Mouse (Mus musculus): ENCODE measurements around the gene Emd. TPM values are rescaled to one million over a fixed set of nuclear protein-coding genes. Genes with fewer than 3 reads are reported as not detected.

The Emd gene
- total RNA-seq, 2 experiments from 2014 or later = 17.5 to 18.4 TPM

DNA sequence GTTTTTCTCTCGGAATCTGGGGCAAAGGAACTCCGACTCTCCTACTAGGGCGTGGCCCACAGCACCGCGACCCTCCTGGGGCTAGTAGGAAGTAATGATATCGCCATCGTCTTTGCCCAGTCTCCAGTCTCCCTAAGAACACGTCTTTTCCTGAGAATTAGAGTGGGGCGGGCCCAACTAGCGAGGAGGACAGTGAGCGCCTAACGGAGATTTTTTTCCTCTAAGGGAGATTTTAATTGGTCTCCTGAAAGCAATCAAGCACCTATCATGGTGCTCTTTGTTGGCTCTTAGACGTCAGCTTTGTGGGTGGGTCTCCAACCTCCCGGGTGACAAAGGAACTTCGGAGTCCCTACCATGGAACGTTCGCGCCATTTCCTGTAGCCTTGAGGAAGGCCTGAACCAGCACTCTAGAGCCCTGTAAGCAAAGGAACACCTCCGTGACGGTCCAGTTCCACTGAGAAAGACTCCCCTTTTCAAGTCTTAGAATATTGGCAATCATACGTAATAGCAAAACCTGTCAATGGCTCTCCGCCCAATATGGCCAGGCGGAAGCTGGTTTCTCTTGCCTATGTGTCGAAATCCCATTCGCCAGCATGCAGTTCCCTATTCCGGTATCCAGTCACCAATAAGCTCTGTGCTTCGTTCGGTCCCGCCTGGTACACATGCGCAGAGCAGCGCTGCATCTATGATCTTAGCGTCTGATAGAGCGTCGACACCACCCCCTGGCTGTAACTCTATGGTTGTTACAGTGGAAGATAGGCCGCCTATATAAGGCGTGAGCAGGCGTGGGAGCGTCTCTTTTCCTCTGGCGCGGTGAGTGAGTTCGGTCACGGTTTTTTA, 15.8 kb downstream of the Emd start, which contains the start of gene Rpl10:
TSS of gene Rpl10 (plus strand) at position 751 of the 840 bp plus-strand sequence.
- intact Hi-C loops (cut with DNase I; ENCODE audit: low total_unique reads) = no loop called here
- DNase-seq = peak; percentile 89

DNA sequence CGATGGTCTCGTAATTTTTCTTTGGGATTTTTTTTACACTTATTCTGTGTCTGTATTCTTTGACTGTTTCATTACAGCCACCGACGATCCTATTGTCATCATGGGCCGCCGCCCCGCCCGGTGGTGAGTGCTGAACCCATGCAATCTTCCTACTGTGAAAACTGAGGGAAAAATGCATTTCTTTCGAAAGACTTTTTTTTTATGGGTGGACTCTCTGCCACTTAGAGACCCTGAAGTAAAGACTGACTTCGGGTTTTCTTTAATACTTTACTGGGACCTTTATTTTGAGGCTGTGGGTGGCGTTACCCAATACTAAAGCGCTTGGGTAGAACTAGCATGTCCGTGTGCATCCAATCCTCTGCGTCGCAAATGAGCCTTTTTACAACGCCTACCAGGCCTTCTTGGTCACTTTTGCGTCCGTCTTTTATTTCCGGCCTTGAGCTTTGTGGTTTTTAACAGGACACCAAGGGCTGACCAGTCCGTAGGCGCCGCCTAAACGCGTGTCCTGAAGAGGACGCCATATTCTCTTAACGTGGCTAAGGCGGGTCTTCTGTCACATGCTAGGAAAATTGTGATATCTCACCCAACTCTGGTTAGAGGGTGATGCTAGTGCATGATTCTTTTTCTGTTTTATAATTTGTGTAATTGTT, 16.5 kb downstream of the Emd start:
- DNase-seq = no peak
- intact Hi-C loops (cut with DNase I; ENCODE audit: low total_unique reads) = no loop called here

DNA sequence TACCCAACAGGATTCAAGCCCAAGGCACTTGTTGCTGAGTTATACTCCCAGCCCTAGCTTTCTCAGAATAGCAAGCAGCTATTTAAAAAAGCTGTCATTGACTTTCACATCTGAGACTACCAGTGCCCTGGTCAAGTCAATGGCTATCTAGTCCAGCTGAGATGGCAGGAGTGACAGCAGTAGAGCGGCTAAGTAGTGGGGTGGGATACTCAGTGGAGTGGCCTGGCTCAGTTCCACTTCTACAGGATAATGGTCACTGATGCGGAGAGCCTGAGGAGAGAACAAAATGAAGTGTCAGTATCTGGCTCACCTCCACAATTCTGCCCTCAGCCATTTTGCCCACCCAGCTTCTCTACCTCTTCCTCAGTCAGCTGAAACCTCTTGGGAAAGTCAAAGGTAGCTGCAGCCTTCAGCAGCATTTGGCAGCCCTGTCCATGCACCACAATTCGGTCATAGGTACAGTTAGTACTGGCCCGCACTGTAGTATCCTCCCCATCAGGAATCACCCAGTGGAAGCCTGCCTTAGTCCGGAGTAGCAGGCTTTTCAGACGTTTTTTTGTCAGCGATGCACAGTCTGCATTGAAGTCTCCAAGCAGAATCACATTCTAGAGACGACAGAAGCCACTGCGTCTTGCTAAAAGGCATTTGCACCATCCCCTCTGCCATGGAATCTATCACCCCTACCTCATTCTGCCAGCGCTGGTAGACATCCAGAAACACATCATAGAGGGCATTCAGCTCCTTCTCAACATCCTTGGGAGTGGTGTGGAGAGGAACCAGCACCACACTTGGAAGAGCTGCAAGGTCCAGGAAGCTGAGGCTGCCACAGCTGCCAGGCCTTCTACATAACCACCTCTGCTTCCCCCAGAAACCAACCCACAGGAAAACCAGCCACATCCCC, 19.2 kb downstream of the Emd start:
- intact Hi-C loops (cut with DNase I; ENCODE audit: low total_unique reads) = no loop called here
- no peak for DNase-seq

DNA sequence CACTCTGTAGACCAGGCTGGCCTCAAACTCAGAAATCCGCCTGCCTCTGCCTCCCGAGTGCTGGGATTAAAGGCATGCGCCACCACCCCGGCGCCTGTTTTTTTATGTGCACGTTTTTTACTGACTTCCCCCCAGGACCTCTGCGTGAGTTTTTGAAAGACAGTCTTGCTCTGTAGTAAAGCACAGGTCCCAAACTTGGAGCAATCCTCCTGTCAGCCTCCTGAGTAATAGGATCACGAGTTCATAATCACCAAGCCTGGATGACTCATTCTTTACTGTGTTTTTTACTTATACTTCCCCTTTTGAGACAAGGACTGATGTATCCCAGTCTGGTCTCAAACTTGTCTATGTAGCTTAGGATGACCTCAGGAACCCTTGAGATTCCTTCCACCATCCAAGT, 23.4 kb downstream of the Emd start:
- DNase-seq = no peak
- intact Hi-C loops (cut with DNase I; ENCODE audit: low total_unique reads) = no loop called here

DNA sequence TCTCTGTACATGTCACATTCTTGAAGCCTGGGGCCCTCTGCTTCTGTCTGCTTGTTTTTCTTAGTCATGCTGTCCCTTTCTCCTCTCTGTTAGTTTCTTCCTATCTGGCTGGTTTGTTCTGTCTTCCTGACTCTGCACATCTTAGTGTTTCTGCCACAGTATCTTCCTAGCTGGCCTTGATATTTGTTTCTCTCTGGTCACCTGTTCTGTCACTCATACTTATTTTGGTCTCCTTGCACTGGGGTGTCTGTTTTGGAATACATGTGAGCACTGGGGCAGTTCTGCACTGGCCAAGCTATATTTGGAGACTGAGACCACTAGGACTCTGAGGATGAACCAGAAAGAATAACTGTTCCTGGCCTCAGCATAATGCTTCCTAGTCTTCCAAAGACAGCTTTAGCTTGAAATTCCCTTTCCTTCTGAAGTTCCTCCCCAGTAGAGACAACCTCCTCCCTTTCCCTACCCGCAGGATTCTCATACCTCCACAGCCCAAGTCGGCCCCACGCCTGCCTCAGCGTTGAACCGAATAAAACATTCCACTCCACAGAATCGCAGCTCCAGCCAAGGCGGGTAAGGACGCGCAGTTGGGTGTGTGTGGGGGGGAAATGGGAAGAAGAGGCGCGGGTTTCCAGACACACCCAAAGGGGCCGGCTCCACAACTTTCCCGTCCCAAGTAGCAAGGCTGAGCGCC, 26.7 kb downstream of the Emd start:
- no peak for DNase-seq
- intact Hi-C loops (cut with DNase I; ENCODE audit: low total_unique reads) = no loop called here

DNA sequence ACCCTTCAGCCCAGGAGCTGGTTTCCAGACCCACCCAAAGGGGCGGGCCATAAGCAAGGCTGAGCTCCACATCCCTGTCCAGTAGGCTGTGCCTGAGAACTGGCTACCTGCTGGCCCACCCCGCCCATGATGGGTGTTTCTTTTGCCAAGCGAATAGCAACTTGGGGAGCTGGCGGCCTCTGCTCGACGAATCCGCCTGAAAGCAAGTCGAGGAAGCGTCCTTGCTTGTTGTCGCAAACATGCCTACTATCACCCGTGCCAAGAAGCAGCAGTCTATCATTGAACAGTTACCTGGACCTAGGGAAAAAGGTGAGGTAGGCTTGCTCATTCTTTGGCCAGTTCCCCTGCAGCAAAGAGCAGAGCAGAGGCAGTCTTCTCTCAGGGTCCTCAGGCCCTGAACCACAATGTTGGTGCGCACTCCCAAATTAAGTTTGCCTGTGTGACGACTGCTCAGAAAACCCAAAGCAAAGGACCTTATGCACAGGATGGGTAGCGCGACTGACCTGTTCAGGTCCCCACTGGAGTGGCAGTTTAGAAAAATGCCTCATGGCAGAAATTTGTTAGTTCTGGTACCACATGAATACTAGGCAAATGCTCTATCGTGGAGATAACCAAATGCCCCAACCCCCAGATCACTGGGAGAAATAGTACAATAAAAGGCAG, 27.4 kb downstream of the Emd start, which contains the start of the genes Taz and Dnase1l1:
TSS of gene Taz (plus strand) at position 181 of the 663 bp plus-strand sequence.
TSS of gene Dnase1l1 (minus strand) at position 606 of the 663 bp plus-strand sequence.
- peak; percentile 82 for DNase-seq
- intact Hi-C loops (cut with DNase I; ENCODE audit: low total_unique reads) = no loop called here

DNA sequence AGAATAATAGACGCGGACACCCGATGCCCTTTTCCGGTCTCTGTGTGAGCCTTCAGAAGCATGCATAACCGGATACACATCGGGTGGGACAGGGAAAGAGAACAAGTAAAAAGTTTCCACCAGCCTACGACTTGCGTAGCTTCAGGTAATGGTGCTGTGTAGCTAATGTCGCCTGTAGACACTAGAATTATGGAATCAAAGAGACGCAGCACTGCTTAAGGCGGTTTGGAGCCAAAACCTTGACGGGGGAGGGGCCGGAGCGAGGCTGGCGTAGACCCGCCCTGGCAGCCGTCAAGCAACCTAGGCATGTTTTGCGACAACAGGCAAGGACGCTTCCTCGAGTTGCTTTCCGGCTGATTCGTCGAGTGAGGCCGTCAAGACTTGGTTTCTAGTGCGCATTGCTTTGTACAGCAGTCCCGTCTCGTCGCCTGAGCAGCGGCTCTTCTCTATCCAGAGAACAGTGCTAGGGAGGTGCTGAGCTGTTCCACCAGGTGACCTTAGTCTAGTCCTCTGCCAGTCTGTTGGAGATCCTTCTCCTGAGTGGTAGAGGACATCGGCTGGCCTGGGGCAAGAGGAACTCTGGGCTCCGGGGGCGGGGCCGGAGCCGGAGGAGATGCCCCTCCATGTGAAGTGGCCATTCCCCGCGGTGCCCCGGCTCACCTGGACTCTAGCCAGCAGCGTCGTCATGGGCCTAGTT, 28.1 kb downstream of the Emd start:
- intact Hi-C loops (cut with DNase I; ENCODE audit: low total_unique reads) = no loop called here
- peak; percentile 85 for DNase-seq

DNA sequence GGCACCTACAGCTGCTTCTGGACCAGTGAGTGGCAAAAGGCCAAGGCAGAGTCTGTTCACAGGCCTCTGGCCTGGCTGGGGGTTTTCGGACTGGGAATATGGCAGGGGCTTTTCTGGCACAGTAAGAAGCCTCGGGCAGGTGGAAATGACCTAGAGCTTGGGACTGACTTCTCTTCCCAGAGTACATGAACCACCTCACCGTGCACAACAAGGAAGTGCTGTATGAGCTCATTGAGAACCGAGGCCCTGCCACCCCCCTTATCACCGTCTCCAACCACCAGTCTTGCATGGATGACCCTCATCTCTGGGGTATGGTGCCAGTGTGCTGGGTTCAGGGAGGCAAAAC, 28.6 kb downstream of the Emd start:
- intact Hi-C loops (cut with DNase I; ENCODE audit: low total_unique reads) = no loop called here

DNA sequence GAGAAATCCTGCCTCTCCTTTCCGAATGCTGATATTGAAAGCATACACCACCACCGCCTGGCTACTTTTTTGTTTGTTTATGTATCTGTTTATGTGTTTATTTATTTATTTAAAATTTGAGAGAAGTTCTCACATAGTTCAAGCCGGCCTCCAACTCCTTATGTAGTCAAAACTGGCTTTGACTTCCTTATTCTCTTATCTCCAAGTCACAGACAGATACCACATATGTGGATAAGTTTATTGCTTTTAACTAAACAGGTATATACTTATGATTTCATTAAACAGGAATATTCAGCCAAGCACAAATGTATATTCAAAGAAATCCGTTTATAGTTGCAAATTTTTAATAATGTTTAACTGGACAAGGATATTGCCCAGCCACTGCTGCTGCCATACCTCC, 38.9 kb downstream of the Emd start:
- no peak for DNase-seq
- intact Hi-C loops (cut with DNase I; ENCODE audit: low total_unique reads) = no loop called here

More for the DNA sequence above, 28.6 kb downstream of the Emd start:
- no peak for DNase-seq

DNA sequence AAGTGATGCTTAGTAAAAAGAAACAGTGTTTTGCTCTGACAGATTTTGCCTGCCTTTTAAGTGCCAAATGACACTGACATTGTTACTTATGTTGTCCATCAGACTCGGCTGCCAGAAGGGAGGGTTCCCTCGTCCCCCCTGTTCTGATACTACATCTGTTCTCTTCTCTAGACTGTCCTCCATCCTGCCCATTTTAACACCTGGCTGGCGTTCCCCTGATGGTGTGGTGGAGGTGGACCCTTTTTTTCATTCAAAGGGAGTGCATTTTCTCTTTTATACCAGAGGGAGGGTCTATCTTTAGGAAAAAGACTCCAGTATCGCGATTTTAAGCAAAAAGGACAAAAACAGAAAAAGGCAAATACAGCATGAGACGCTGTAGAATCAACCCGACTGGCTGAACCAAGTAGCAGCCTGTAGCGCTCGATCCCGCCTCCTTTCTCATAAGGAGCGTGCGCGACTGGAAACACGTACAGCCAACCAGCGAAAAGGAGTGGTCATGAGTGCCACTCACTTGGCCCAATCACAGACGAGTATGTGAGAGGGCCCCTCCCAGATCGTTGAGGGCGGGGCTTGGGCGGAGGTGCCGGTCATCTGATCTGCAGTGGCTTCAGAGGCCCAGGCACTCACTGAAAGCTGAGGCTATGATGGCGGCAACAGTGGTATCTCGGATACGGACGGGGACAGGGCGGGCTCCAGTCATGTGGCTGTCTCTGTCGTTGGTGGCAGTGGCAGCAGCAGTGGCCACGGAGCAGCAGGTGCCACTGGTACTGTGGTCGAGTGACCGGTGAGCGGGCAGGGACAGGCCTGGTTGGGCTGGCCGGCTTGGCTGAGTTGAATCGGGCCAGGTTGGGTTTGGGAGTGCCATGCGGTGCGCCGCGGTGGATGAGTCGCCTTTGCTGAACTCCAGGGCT, 42.3 kb downstream of the Emd start, which contains the start of gene Atp6ap1:
TSS of gene Atp6ap1 (plus strand) at position 560 of the 911 bp plus-strand sequence.
- intact Hi-C loops (cut with DNase I; ENCODE audit: low total_unique reads) = no loop called here
- DNase-seq = peak; percentile 91

DNA sequence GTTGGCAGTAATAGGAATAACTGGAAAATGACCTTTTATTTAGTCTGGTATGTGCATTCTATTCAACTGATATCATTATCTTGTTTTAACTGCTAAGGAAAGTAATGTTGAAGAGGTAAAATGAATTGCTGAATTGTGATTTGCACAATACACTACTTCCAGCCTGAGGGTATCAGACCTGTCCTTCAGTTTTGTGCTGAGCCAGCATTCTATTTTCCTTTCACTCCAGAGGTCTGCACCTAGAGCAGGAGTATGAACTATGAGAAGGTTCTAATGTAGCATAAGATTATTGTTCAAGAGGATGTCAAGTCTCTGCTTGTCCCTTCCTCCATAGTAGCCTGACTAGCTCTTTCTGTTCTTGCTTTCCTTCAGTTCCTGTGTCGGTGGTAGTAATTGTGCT, 43.9 kb downstream of the Emd start:
- DNase-seq = no peak

DNA sequence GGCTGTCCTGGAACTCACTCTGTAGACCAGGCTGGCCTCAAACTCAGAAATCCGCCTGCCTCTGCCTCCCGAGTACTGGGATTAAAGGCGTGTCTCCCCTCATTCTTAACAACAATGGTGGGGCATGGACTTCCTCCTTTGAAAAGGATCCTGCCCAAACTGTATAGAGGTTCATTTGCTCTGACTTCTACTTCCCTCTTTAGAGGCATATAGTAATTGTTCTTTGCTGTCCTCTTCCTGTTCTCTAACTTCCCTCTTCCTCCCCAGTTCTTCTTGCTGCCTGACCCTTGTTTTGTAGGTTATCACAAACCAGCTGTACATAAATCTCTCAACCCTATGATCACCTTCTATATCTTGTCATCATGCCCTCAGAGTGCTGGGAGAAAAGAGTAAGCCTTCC, 45.2 kb downstream of the Emd start:
- no peak for DNase-seq
- intact Hi-C loops (cut with DNase I; ENCODE audit: low total_unique reads) = no loop called here

More for the DNA sequence above, 43.9 kb downstream of the Emd start:
- intact Hi-C loops (cut with DNase I; ENCODE audit: low total_unique reads) = no loop called here

DNA sequence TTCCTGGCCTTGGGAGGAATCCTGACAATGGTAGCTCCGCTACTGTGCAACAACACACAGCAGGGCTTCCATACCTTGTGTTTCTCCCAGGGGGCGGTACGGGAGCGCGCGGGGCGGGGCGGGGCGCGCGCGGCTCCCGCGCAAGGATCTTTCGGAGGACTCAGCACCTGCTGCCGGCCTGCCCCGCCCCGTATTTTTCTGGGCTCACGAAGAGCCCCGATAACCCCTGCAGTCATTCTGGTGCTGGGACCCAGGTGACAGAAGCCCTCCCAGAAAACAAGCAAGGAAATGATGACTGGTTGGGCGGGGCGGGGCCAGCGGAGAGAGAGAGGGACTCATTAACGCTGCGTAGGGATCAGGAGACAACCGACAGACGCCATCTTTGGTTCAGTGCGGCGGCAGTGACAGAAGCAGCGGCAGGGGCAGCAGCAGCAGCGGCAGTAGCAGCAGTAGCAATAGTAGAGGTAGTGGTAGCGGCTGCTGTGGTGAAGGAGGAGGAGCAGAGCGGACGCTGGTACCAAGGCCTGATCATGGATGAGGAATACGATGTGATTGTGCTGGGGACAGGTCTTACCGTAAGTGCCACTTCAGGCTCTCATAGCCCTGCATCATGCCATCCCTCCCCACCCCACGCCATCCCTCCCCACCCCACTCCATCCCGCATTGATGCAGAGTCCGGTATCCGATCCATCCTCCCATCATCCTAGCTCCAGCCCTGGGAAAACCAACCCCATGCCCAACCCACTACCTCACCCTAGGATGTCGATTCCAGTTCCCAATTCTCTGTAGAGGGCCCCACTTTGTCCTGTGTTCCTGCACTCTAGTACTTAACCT, 50.6 kb downstream of the Emd start, which contains the start of gene Gdi1:
TSS of gene Gdi1 (plus strand) at position 132 of the 834 bp plus-strand sequence.
- DNase-seq = peak; percentile 63
- intact Hi-C loops (cut with DNase I; ENCODE audit: low total_unique reads) = no loop called here

Data from gastrocnemius, postnatal 14 days (tissue).